ENCODE assay signal across 15 mouse cellular contexts in the genomic region with DNA sequence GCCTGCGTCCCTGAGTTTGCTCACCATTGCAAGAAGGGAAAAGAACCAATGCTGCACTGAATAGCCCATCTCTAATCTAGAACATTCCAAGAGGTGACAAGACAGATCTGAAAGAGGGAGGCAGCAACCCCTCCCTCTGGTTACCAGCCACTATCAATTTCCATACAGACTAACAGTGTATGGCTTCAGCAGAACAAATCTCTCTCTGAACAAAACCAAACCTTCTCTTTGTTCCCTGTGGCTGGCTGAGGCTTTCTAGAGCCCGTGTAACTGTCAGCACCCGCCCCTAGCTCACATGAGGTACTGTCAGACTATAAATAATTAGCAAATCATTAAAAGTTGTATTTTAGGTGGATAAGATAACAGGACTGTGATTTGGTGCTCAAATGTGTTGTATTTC.
DNase-seq lines count a peak whose midpoint lies in the region; ATAC-seq and TF ChIP-seq lines count a peak whose summit lies in the region.
"Had no signal": no experiment of that assay in that cellular context is flagged by ENCODE, and none has a peak within 500 bp of the region (broad histone marks: within the 10 kb centered on the region; RNA-seq: fewer than 3 reads in every experiment).

No protein-coding gene starts in this region.

- no peak for DNase-seq in forebrain, postnatal 0 days
- DNase-seq in forebrain, embryonic 10.5 days (ENCODE audit: extremely low spot score, low spot score): no peak
- peak; percentile 33 for DNase-seq in intestine, embryonic 14.5 days (ENCODE audit: low spot score)
- DNase-seq in midbrain, embryonic 11.5 days (ENCODE audit: low spot score, missing footprints): no peak
- DNase-seq in midbrain, embryonic 14.5 days: no peak
- DNase-seq in thymus, postnatal 4 days: no peak
- DNase-seq: cerebellum, adult 9-10 months; heart, postnatal 14 days; lung, postnatal 36 days; thymus, postnatal 25 days had no signal

- H3K27me3 ChIP-seq in forebrain, postnatal 0 days (ENCODE audit: insufficient read depth, low read length): no peaks in the 10 kb centered on the region
- no peaks in the 10 kb centered on the region for H3K27me3 ChIP-seq in forebrain, embryonic 10.5 days (ENCODE audit: poor library complexity, severe bottlenecking)
- H3K27me3 ChIP-seq in intestine, embryonic 14.5 days (replicated peaks; ENCODE audit: control insufficient read depth, insufficient read depth, low read length): no peaks in the 10 kb centered on the region
- H3K27me3 ChIP-seq in intestine, postnatal 0 days (replicated peaks; ENCODE audit: control insufficient read depth, insufficient read depth, low read length): no peaks in the 10 kb centered on the region
- H3K27me3 ChIP-seq in midbrain, embryonic 11.5 days (ENCODE audit: control insufficient read depth, insufficient read depth, low read length): no peaks in the 10 kb centered on the region
- H3K27me3 ChIP-seq in midbrain, embryonic 14.5 days (ENCODE audit: control insufficient read depth, insufficient read depth, low read length): no peaks in the 10 kb centered on the region
- no peaks in the 10 kb centered on the region for H3K27me3 ChIP-seq in midbrain, embryonic 16.5 days (ENCODE audit: control insufficient read depth, insufficient read depth, low read depth, low read length)
- H3K27me3 ChIP-seq: forebrain, embryonic 13.5 days; hindbrain, embryonic 15.5 days; limb, embryonic 15.5 days had no signal

- H3K9ac ChIP-seq in forebrain, postnatal 0 days: no peak overlapping the region
- no peak overlapping the region for H3K9ac ChIP-seq in intestine, embryonic 14.5 days (ENCODE audit: low read length)
- no peak overlapping the region for H3K9ac ChIP-seq in intestine, postnatal 0 days (ENCODE audit: low read depth, low read length)
- H3K9ac ChIP-seq in midbrain, embryonic 11.5 days (ENCODE audit: low read length): no peak overlapping the region
- H3K9ac ChIP-seq in midbrain, embryonic 14.5 days (replicated peaks; ENCODE audit: low read length): no peak overlapping the region
- no peak overlapping the region for H3K9ac ChIP-seq in midbrain, embryonic 16.5 days (ENCODE audit: low read depth, low read length)
- H3K9ac ChIP-seq: forebrain, embryonic 13.5 days; hindbrain, embryonic 15.5 days; limb, embryonic 15.5 days had no signal

- no peak for TF ChIP-seq CTCF in forebrain, postnatal 0 days (IDR thresholded peaks at IDR 0.05; ENCODE audit: low read depth)
- no peak for TF ChIP-seq CTCF in intestine, postnatal 0 days (IDR thresholded peaks at IDR 0.05; ENCODE audit: low read depth)

- WGBS in forebrain, postnatal 0 days: 64% methylated on average over 3 of the region's 3 CpGs
- 83% methylated on average over 3 of the region's 3 CpGs for WGBS in forebrain, embryonic 10.5 days
- WGBS in intestine, embryonic 14.5 days: 69% methylated on average over 3 of the region's 3 CpGs
- 73% methylated on average over 3 of the region's 3 CpGs for WGBS in intestine, postnatal 0 days
- WGBS in midbrain, embryonic 11.5 days: 80% methylated on average over 3 of the region's 3 CpGs
- 62% methylated on average over 3 of the region's 3 CpGs for WGBS in midbrain, embryonic 14.5 days
- WGBS in midbrain, embryonic 16.5 days: 67% methylated on average over 3 of the region's 3 CpGs

- H3K4me3 ChIP-seq in forebrain, postnatal 0 days (ENCODE audit: low read depth, low read length): no peak overlapping the region
- no peak overlapping the region for H3K4me3 ChIP-seq in forebrain, embryonic 10.5 days
- H3K4me3 ChIP-seq in intestine, embryonic 14.5 days (ENCODE audit: low read depth, low read length): no peak overlapping the region
- no peak overlapping the region for H3K4me3 ChIP-seq in intestine, postnatal 0 days (ENCODE audit: low read depth, low read length)
- H3K4me3 ChIP-seq in midbrain, embryonic 11.5 days (ENCODE audit: low read depth, low read length): no peak overlapping the region
- no peak overlapping the region for H3K4me3 ChIP-seq in midbrain, embryonic 14.5 days (replicated peaks; ENCODE audit: low read depth, low read length)
- no peak overlapping the region for H3K4me3 ChIP-seq in midbrain, embryonic 16.5 days (ENCODE audit: low read depth, low read length)
- H3K4me3 ChIP-seq: forebrain, embryonic 13.5 days; hindbrain, embryonic 15.5 days; limb, embryonic 15.5 days had no signal

- peaks cover 7% of the 10 kb centered on the region; the same call in 1 of the 2 replicates for H3K4me1 ChIP-seq in forebrain, postnatal 0 days (ENCODE audit: insufficient read depth)
- H3K4me1 ChIP-seq in forebrain, embryonic 10.5 days: peaks cover 31% of the 10 kb centered on the region
- peaks cover 23% of the 10 kb centered on the region for H3K4me1 ChIP-seq in intestine, embryonic 14.5 days (replicated peaks; ENCODE audit: control insufficient read depth, insufficient read depth, low read length)
- no peaks in the 10 kb centered on the region for H3K4me1 ChIP-seq in intestine, postnatal 0 days (replicated peaks; ENCODE audit: control insufficient read depth, insufficient read depth, low read length)
- H3K4me1 ChIP-seq in midbrain, embryonic 11.5 days (ENCODE audit: control insufficient read depth, insufficient read depth, low read length): no peaks in the 10 kb centered on the region; the same call in 1 of the 2 replicates
- peaks cover 12% of the 10 kb centered on the region for H3K4me1 ChIP-seq in midbrain, embryonic 14.5 days (ENCODE audit: control insufficient read depth, insufficient read depth, low read length)
- peaks cover 14% of the 10 kb centered on the region for H3K4me1 ChIP-seq in midbrain, embryonic 16.5 days (ENCODE audit: control insufficient read depth, insufficient read depth, low read length)

- H3K36me3 ChIP-seq in forebrain, postnatal 0 days (ENCODE audit: insufficient read depth): no peaks in the 10 kb centered on the region
- no peaks in the 10 kb centered on the region for H3K36me3 ChIP-seq in forebrain, embryonic 10.5 days (replicated peaks)
- no peaks in the 10 kb centered on the region for H3K36me3 ChIP-seq in intestine, embryonic 14.5 days (ENCODE audit: control insufficient read depth, insufficient read depth, low read length)
- no peaks in the 10 kb centered on the region for H3K36me3 ChIP-seq in intestine, postnatal 0 days (ENCODE audit: control insufficient read depth, insufficient read depth)
- no peaks in the 10 kb centered on the region for H3K36me3 ChIP-seq in midbrain, embryonic 11.5 days (ENCODE audit: control insufficient read depth, insufficient read depth, low read length)
- H3K36me3 ChIP-seq in midbrain, embryonic 14.5 days (ENCODE audit: control insufficient read depth, insufficient read depth, low read length): no peaks in the 10 kb centered on the region
- no peaks in the 10 kb centered on the region for H3K36me3 ChIP-seq in midbrain, embryonic 16.5 days (ENCODE audit: control insufficient read depth, insufficient read depth, low read length)
- H3K36me3 ChIP-seq: hindbrain, embryonic 15.5 days; limb, embryonic 15.5 days had no signal

- no peak overlapping the region for H3K4me2 ChIP-seq in forebrain, postnatal 0 days (ENCODE audit: low read depth)
- H3K4me2 ChIP-seq in intestine, embryonic 14.5 days (ENCODE audit: low read length): no peak overlapping the region
- no peak overlapping the region for H3K4me2 ChIP-seq in intestine, postnatal 0 days (replicated peaks; ENCODE audit: low read depth)
- H3K4me2 ChIP-seq in midbrain, embryonic 11.5 days: no peak overlapping the region
- no peak overlapping the region for H3K4me2 ChIP-seq in midbrain, embryonic 14.5 days (ENCODE audit: low read length)
- no peak overlapping the region for H3K4me2 ChIP-seq in midbrain, embryonic 16.5 days (ENCODE audit: low read length)
- H3K4me2 ChIP-seq: forebrain, embryonic 13.5 days; hindbrain, embryonic 15.5 days; limb, embryonic 15.5 days had no signal

- no peaks in the 10 kb centered on the region for H3K9me3 ChIP-seq in forebrain, postnatal 0 days (ENCODE audit: low read length)
- H3K9me3 ChIP-seq in forebrain, embryonic 10.5 days: no peaks in the 10 kb centered on the region
- H3K9me3 ChIP-seq in intestine, embryonic 14.5 days (ENCODE audit: control insufficient read depth, low read length): no peaks in the 10 kb centered on the region
- H3K9me3 ChIP-seq in intestine, postnatal 0 days (ENCODE audit: control insufficient read depth): no peaks in the 10 kb centered on the region
- no peaks in the 10 kb centered on the region for H3K9me3 ChIP-seq in midbrain, embryonic 11.5 days (ENCODE audit: control insufficient read depth, low read length)
- H3K9me3 ChIP-seq in midbrain, embryonic 14.5 days (ENCODE audit: control insufficient read depth, low read length): no peaks in the 10 kb centered on the region
- H3K9me3 ChIP-seq in midbrain, embryonic 16.5 days (replicated peaks; ENCODE audit: control insufficient read depth, low read length, poor library complexity, severe bottlenecking): no peaks in the 10 kb centered on the region
- H3K9me3 ChIP-seq: forebrain, embryonic 13.5 days; hindbrain, embryonic 15.5 days; limb, embryonic 15.5 days had no signal

- no peak for ATAC-seq in forebrain, postnatal 0 days
- no peak for ATAC-seq in intestine, embryonic 14.5 days (replicated peaks; ENCODE audit: low FRiP score, low TSS enrichment, low read depth)
- ATAC-seq in intestine, postnatal 0 days: no peak
- ATAC-seq in midbrain, embryonic 11.5 days (ENCODE audit: low FRiP score): 0 out of 2 replicates have a peak, but pooled peaks have one; percentile 23
- ATAC-seq in midbrain, embryonic 14.5 days (ENCODE audit: low FRiP score, low TSS enrichment): no peak
- 0 out of 2 replicates have a peak, but pooled peaks have one; percentile 29 for ATAC-seq in midbrain, embryonic 16.5 days

- H3K27ac ChIP-seq in forebrain, postnatal 0 days (ENCODE audit: low read depth, low read length): peak overlapping the region; percentile 50; the same call in 1 of the 2 replicates
- no peak overlapping the region for H3K27ac ChIP-seq in forebrain, embryonic 10.5 days
- H3K27ac ChIP-seq in intestine, embryonic 14.5 days (ENCODE audit: low read depth): no peak overlapping the region
- no peak overlapping the region for H3K27ac ChIP-seq in intestine, postnatal 0 days (ENCODE audit: low read depth, low read length)
- no peak overlapping the region for H3K27ac ChIP-seq in midbrain, embryonic 11.5 days (ENCODE audit: low read depth, low read length)
- no peak overlapping the region for H3K27ac ChIP-seq in midbrain, embryonic 14.5 days (replicated peaks; ENCODE audit: low read depth, low read length)
- no peak overlapping the region for H3K27ac ChIP-seq in midbrain, embryonic 16.5 days (ENCODE audit: low read length)
- H3K27ac ChIP-seq: forebrain, embryonic 13.5 days; hindbrain, embryonic 15.5 days; limb, embryonic 15.5 days had no signal

Comparison
In these comparisons a context has a peak if more than half of its experiments do, and no peak if none do; other contexts are left out.
1. ATAC-seq: peak in midbrain, embryonic 11.5 days (single experiment) and midbrain, embryonic 16.5 days (single experiment); none in forebrain, postnatal 0 days (single experiment), intestine, embryonic 14.5 days (single experiment), intestine, postnatal 0 days (single experiment) and midbrain, embryonic 14.5 days (single experiment).